Mouse (Mus musculus) adrenal gland, postnatal 36 days (tissue): ENCODE results near the gene Gm5108. TPM values are rescaled to one million over a fixed set of nuclear protein-coding genes. Genes with fewer than 3 reads are reported as not detected.

Experiments
- total RNA-seq, 2 experiments: library from RNA; stranded (reverse); gene quantifications; 2 replicates each; pipeline ENCODE4 v1.2.3; 2021

Gm5108 gene
- total RNA-seq, 2 experiments from 2014 or later: not detected

Other genes with a start within 250 kb of the Gm5108 start
- 10 to 100 TPM; 15.8 to 25.7 TPM for gene Atp8a1, start 94.2 kb upstream of the Gm5108 start, total RNA-seq
- gene Gm21905, start 4.8 kb downstream of the Gm5108 start, total RNA-seq: not detected
- not detected for gene Grxcr1, start 90.2 kb downstream of the Gm5108 start, total RNA-seq